Mouse (Mus musculus): ENCODE data around the gene Hsd3b4.
"Not testable (repeated sequence)": the region's sequence is repeated elsewhere in the genome, so short reads cannot be mapped to it uniquely, and the experiment has no call there.

The Hsd3b4 gene

GRCm38 (mm10) chr3:98510414-98510813 is at the start of gene Hsd3b4:
TSS of gene Hsd3b4 (minus strand) at chr3:98510514.
- DNase-seq (ENCODE audit: low read depth), result not testable (repeated sequence)

GRCm38 (mm10) chr3:98550832-98551231 is 40.5 kb upstream of the Hsd3b4 start:
- not testable (repeated sequence) for DNase-seq (ENCODE audit: low read depth)

GRCm38 (mm10) chr3:98550215-98550614 is 39.9 kb upstream of the Hsd3b4 start:
- DNase-seq (ENCODE audit: low read depth), result not testable (repeated sequence)

GRCm38 (mm10) chr3:98548495-98548894 is 38.2 kb upstream of the Hsd3b4 start:
- DNase-seq (ENCODE audit: low read depth), result not testable (repeated sequence)

GRCm38 (mm10) chr3:98547641-98548040 is 37.3 kb upstream of the Hsd3b4 start:
- not testable (repeated sequence) for DNase-seq (ENCODE audit: low read depth)

GRCm38 (mm10) chr3:98524978-98525377 is 14.7 kb upstream of the Hsd3b4 start:
- DNase-seq (ENCODE audit: low read depth), result not testable (repeated sequence)

- DNase-seq (ENCODE audit: low read depth), result not testable (repeated sequence)
These were observed 14.2 kb upstream of the Hsd3b4 start for GRCm38 (mm10) chr3:98524552-98524951.

GRCm38 (mm10) chr3:98522779-98523178 is 12.5 kb upstream of the Hsd3b4 start:
- DNase-seq (ENCODE audit: low read depth), result not testable (repeated sequence)

- not testable (repeated sequence) for DNase-seq (ENCODE audit: low read depth)
These were observed 3.1 kb downstream of the Hsd3b4 start for GRCm38 (mm10) chr3:98507229-98507628.

GRCm38 (mm10) chr3:98497401-98497800 is 12.9 kb downstream of the Hsd3b4 start:
- not testable (repeated sequence) for DNase-seq (ENCODE audit: low read depth)

GRCm38 (mm10) chr3:98496762-98497161 is 13.6 kb downstream of the Hsd3b4 start:
- not testable (repeated sequence) for DNase-seq (ENCODE audit: low read depth)

- not testable (repeated sequence) for DNase-seq (ENCODE audit: low read depth)
These were observed 15.3 kb downstream of the Hsd3b4 start for GRCm38 (mm10) chr3:98495055-98495454.

GRCm38 (mm10) chr3:98494184-98494583 is 16.1 kb downstream of the Hsd3b4 start:
- not testable (repeated sequence) for DNase-seq (ENCODE audit: low read depth)

- not testable (repeated sequence) for DNase-seq (ENCODE audit: low read depth)
These were observed 38.8 kb downstream of the Hsd3b4 start for GRCm38 (mm10) chr3:98471499-98471898.

- DNase-seq (ENCODE audit: low read depth), result not testable (repeated sequence)
These were observed 39.3 kb downstream of the Hsd3b4 start for GRCm38 (mm10) chr3:98471057-98471456.

- DNase-seq (ENCODE audit: low read depth), result not testable (repeated sequence)
These were observed 41.0 kb downstream of the Hsd3b4 start for GRCm38 (mm10) chr3:98469323-98469722.

GRCm38 (mm10) chr3:98457026-98457425 is 53.3 kb downstream of the Hsd3b4 start, which contains the start of gene Gm4450:
TSS of gene Gm4450 (minus strand) at chr3:98457126.
- not testable (repeated sequence) for DNase-seq (ENCODE audit: low read depth)

GRCm38 (mm10) chr3:98453786-98454185 is 56.5 kb downstream of the Hsd3b4 start:
- not testable (repeated sequence) for DNase-seq (ENCODE audit: low read depth)
